Mouse (Mus musculus) small intestine, adult 2 months (tissue): ENCODE measurements around the gene Olfr1299. TPM values are rescaled to one million over a fixed set of nuclear protein-coding genes. Genes with fewer than 3 reads are reported as not detected.

Experiments used
- H3K27ac ChIP-seq: fragments of 200-500 bp; 2 replicates; pipeline ENCODE4 v1.5.1; 2012; ENCODE audit warnings: low read depth, low read length, control low read depth, inconsistent platforms; ENCODE audit not compliant: insufficient read depth
- H3K27me3 ChIP-seq: fragments of 200-500 bp; 2 replicates; pipeline ENCODE4 v1.6.1; 2012; ENCODE audit warnings: mild to moderate bottlenecking, moderate library complexity, low read length, inconsistent platforms; ENCODE audit not compliant: control insufficient read depth, insufficient read depth
- H3K36me3 ChIP-seq: fragments of 200-500 bp; 2 replicates; pipeline ENCODE4 v1.6.1; 2012; ENCODE audit warnings: mild to moderate bottlenecking, low read length, control low read depth, inconsistent platforms; ENCODE audit not compliant: control insufficient read depth, insufficient read depth
- H3K4me1 ChIP-seq: fragments of 200-500 bp; 2 replicates; pipeline ENCODE4 v1.6.1; 2012; ENCODE audit warnings: low read length, inconsistent platforms, mixed read lengths; ENCODE audit not compliant: control insufficient read depth, insufficient read depth, insufficient read length
- H3K4me3 ChIP-seq: fragments of 200-500 bp; 2 replicates; pipeline ENCODE4 v1.5.1; 2012; ENCODE audit warnings: low read depth, mild to moderate bottlenecking, control low read depth, inconsistent platforms, low read length, moderate library complexity
- CTCF ChIP-seq: fragments of 200-500 bp; IDR thresholded peaks from 2 replicates; pipeline ENCODE4 v1.5.1; 2012; ENCODE audit warnings: low read depth, mild to moderate bottlenecking, control low read depth, inconsistent platforms, low read length, moderate library complexity, mixed read lengths; ENCODE audit not compliant: insufficient replicate concordance, insufficient read length; ENCODE audit errors: extremely low read depth
- POLR2A ChIP-seq: fragments of 200-500 bp; IDR thresholded peaks from 2 replicates; pipeline ENCODE4 v1.6.1; 2012; ENCODE audit warnings: low read depth, mild to moderate bottlenecking, control low read depth, inconsistent platforms, low read length, moderate library complexity
- WGBS: fragments of 180-500 bp; shearing (Covaris S2); methylation state at CpG from one replicate; pipeline ENCODE4 v1.1.7; 2018; 5-methylcytosine and 5-hydroxymethylcytosine counted together
- polyA plus RNA-seq: library from polyadenylated mRNA; depleted of rRNA; stranded (reverse); fragments of >200 nt; gene quantifications from 2 replicates; pipeline ENCODE4 v1.2.3, GENCODE M21; 2012; rRNA removed

Gene Olfr1299
- polyA plus RNA-seq, result not detected in 2 replicates

- 74% methylated on average over 4 of the region's 4 CpGs for WGBS
- no peak within 1 kb of the TSS for H3K27ac ChIP-seq
- H3K4me1 ChIP-seq, result no peaks in the 10 kb centered on the region
- no peaks in the 10 kb centered on the region for H3K36me3 ChIP-seq
- H3K4me3 ChIP-seq, result no peak within 1 kb of the TSS
- TF ChIP-seq CTCF (no peak), POLR2A (no peak)
- no peaks in the 10 kb centered on the region for H3K27me3 ChIP-seq
Measured at GRCm38 (mm10) chr2:111661119-111661518, at the start of gene Olfr1299. Gene Olfr1299 (plus strand): TSS chr2:111661419.

GRCm38 (mm10) chr2:111626397-111626796, 34.8 kb upstream of the Olfr1299 start, which contains the start of gene Olfr1297:
Gene Olfr1297 (minus strand): TSS chr2:111626497.
- no peaks in the 10 kb centered on the region for H3K27me3 ChIP-seq
- WGBS, result 70% methylated on average over 1 of the region's 1 CpGs
- no peaks in the 10 kb centered on the region for H3K36me3 ChIP-seq
- H3K4me3 ChIP-seq, result no peak within 1 kb of the TSS
- H3K4me1 ChIP-seq, result no peaks in the 10 kb centered on the region
- TF ChIP-seq CTCF (no peak), POLR2A (no peak)
- H3K27ac ChIP-seq, result no peak within 1 kb of the TSS

DNA sequence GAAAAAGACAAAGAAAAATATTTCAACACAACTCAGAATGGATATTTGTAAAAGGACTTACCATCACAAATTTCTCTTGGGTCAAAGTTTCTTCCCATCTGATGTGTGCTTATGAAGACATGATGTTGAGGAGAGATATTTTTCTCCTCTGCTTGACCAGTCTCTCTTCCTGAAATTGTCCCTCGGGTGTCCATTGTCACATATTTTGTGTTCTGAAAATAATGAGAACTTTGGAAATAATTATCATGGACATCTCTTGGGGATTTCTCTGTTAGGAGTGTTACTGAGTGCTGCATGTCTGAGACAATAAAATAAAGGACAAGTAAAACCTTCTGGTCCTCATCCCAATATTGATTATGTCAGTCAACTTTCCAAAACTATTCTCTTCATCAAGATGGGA, 12.1 kb upstream of the Olfr1299 start, which contains the start of gene Olfr1298:
Olfr1298 (minus strand) TSS at position 101 of the 400 bp plus-strand sequence.
- 91% methylated on average over 1 of the region's 1 CpGs for WGBS
- no peaks in the 10 kb centered on the region for H3K4me1 ChIP-seq
- H3K4me3 ChIP-seq, result no peak within 1 kb of the TSS
- no peaks in the 10 kb centered on the region for H3K36me3 ChIP-seq
- no peaks in the 10 kb centered on the region for H3K27me3 ChIP-seq
- TF ChIP-seq POLR2A, result no peak
- TF ChIP-seq CTCF, result no peak
- H3K27ac ChIP-seq, result no peak within 1 kb of the TSS

Other genes starting within 250 kb of the Olfr1299 start
- gene Olfr1286, start 238.3 kb upstream of the Olfr1299 start, polyA plus RNA-seq, result not detected in 2 replicates
- gene Olfr1287, start 212.3 kb upstream of the Olfr1299 start, polyA plus RNA-seq, result not detected in 2 replicates
- not detected in 2 replicates for gene Olfr1288, start 187.3 kb upstream of the Olfr1299 start, polyA plus RNA-seq
- gene Olfr1289, start 180.6 kb upstream of the Olfr1299 start, polyA plus RNA-seq, result not detected in 2 replicates
- not detected in 2 replicates for gene Olfr1290, start 167.6 kb upstream of the Olfr1299 start, polyA plus RNA-seq
- gene Olfr1291-ps1, start 164.2 kb upstream of the Olfr1299 start, polyA plus RNA-seq, result not detected in 2 replicates
- gene Olfr1293-ps, start 136.2 kb upstream of the Olfr1299 start, polyA plus RNA-seq, result not detected in 2 replicates
- gene Olfr1294, start 121.1 kb upstream of the Olfr1299 start, polyA plus RNA-seq, result not detected in 2 replicates
- not detected in 2 replicates for gene Olfr1295, start 91.7 kb upstream of the Olfr1299 start, polyA plus RNA-seq
- gene Olfr1297, start 34.9 kb upstream of the Olfr1299 start, polyA plus RNA-seq, result not detected in 2 replicates
- not detected in 2 replicates for gene Olfr1298, start 12.2 kb upstream of the Olfr1299 start, polyA plus RNA-seq
- not detected in 2 replicates for gene Olfr1301, start 89.6 kb downstream of the Olfr1299 start, polyA plus RNA-seq
- not detected in 2 replicates for gene Olfr1302, start 116.0 kb downstream of the Olfr1299 start, polyA plus RNA-seq
- gene Olfr1303, start 158.9 kb downstream of the Olfr1299 start, polyA plus RNA-seq, result not detected in 2 replicates
- not detected in 2 replicates for gene Olfr1305, start 215.7 kb downstream of the Olfr1299 start, polyA plus RNA-seq